Mouse (Mus musculus) cerebellum, adult (tissue): ENCODE measurements around the gene Bicdl1.
"Not testable (repeated sequence)": the region's sequence is repeated elsewhere in the genome, so short reads cannot be mapped to it uniquely, and the experiment has no call there.

ENCODE experiments used
- ATAC-seq: cut with Nextera tagmentation; 2 replicates; pipeline ENCODE4 v1.9.2; 2017; ENCODE audit warnings: mild to moderate bottlenecking, moderate library complexity, mixed read lengths; ENCODE audit not compliant: insufficient number of reproducible peaks, low FRiP score, low TSS enrichment

Gene Bicdl1

DNA sequence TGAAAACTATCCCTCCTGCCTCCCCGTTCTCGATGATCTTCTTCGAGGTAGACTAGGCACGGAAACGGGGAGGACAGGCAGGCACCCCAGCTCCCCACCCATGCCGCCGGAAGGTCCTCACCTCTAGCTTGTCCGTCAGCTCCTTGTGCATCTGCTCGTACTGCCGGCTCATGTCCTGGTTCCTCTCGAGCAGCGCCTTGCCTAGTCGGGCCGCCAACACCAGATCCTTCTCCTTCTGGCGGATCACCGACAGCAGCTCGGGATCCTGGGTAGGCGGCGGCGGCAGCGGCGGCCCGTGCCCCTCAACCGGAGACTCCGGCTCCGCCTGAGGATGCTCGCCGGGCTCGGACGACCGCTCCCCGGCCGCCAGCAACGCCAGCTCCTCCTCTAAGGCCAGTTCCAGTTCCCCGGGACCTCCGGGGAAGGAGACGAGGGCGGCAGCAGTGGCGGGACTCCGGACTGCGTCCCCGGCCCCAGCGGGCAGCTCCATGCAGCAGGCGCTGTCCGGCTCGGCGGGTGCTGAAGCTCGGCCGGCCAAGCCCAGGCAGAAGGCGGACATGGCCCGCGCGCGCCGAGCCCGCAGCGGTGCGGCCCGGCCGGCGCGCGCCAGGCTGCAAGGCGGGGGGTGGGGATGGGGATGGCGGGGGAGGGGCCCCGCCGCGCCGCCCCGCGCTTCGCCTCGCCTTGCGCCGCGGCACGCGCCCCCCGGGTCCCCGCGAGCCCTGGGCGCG is at the start of gene Bicdl1:
Gene Bicdl1 (minus strand): TSS at position 621 of the 731 bp plus-strand sequence.
- ATAC-seq = 0 out of 2 replicates have a peak, but pooled peaks have one; percentile 45

DNA sequence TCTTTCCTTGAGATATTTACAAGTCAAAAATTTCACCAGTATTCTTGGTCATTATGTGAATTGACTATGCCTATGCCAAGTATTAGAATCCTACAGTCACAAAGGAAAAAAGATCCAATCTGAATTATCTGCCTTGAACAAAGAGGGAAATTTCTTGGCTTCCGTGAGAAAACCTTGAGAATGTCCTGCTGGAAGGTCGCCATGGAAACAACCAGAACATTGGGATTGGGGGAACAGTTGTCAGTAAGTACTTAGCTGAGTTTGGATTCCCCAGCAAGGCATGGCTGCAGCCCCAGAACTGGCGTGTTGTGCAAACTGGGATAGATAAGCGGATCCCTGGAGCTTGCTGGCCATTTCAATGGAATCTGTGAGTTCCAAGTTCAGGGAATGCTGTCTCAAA is 45.5 kb upstream of the Bicdl1 start:
- no peak for ATAC-seq

DNA sequence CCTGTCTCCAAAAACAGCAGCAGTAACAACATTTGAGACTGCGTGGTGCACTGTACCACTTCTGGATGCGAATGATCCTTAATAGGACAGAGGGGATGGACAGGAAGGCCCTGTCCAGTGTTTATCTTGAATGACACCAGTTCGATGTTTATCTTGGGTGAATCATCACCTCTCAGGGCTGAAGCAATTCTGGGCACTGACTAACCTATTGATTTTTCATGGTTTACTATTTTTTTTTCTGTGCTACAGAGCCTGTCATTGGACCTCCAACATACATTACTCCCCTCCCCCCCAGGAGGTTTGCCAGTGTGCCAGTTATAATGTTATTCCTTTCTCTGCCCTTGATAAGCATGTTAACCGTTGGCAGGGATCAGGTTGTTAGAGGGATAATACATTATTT is 43.9 kb upstream of the Bicdl1 start:
- no peak for ATAC-seq

DNA sequence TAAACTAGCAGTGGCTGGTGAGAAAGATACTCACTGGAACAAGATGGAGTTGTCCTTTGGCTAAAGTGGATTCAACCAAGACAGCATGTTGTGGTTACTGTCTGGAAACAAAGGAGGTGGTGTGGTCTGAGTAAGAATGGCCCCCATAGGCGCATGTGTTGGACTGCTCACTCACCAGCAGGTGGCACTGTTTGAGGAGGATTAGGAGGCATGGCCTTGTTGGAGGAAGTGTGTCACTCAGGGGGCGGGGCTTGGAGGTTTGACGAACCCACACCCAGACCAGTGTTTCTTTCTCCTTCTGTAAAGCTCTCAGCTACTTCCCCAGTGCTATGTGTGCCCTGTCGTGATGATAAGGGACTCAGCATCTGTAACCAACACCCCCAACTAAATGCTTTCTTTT is 38.6 kb upstream of the Bicdl1 start:
- no peak for ATAC-seq

DNA sequence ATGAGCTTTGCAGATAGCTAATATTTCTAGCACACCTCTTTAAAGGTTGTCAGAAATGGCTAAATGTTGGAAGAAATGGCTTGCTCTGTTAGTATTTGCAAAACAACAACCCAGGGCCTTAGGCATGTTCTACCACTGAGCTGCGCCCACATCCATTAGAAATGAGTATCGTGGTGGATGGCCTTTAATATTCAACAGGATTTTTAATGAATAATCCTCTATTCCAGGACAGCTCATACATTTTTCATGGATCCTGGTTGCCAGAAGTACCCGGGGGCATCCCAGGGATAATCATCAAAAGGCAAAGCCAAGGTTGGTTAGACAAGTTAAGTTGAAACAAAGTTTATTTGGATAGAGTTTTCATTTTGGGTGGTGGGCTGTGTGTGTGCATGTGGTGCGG is 37.7 kb upstream of the Bicdl1 start:
- ATAC-seq = no peak

DNA sequence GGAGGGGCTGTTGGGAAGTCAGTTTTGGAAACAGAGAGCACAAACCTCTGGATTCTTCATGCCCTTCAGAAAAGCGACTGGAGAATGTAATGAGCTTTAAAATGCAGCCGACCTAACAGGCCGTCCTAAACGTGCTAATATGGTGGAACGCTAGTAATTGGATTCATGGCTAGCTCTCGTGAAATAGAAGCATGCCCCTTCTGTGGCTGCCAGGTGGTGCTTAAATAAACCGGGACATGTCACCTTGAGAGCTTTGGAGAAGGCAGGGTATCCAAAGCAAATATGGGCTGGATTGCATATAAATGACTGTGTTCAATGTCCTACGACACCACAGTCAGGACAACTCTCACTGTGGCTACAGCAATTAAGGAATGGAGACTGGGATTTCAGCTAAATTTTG is 35.4 kb upstream of the Bicdl1 start:
- ATAC-seq = no peak

DNA sequence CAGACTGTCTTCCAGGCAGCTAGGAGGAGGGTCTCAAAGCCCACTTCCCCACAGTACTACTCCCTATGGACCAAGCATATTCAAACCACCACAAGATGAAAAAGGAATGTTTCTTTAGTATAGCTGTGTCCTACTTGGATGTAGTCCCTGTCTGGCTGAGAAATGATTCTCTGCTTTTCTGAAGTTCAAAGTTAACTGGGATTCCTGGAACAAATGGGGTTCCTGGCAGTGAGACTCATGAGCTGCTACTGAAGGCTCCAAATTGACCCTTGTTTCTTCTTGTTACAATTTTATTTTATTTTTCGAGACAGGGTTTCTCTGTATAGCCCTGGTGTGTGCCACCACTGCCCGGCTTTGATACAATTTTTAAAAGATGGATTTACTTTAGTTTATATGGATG is 32.6 kb upstream of the Bicdl1 start:
- ATAC-seq = no peak

DNA sequence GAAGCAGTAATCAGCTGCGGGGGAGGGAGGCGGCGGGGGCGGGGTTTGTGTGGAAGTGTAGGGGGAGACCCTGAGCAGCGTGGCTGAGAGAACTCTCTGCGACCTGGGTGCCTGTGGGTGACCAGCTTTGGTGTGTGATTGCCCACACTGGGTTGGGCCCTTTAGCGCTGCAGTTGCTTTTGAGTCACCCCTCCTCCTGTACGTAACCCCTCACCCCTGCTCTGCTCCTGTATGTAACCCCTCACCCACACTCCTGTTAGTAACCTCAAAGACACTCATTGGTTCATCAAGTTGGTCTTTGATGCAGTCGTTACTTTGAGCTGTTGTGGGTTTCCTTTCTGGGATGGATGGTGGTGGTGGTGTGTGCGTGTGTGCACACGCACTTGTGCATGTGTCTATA is 29.5 kb upstream of the Bicdl1 start:
- no peak for ATAC-seq

DNA sequence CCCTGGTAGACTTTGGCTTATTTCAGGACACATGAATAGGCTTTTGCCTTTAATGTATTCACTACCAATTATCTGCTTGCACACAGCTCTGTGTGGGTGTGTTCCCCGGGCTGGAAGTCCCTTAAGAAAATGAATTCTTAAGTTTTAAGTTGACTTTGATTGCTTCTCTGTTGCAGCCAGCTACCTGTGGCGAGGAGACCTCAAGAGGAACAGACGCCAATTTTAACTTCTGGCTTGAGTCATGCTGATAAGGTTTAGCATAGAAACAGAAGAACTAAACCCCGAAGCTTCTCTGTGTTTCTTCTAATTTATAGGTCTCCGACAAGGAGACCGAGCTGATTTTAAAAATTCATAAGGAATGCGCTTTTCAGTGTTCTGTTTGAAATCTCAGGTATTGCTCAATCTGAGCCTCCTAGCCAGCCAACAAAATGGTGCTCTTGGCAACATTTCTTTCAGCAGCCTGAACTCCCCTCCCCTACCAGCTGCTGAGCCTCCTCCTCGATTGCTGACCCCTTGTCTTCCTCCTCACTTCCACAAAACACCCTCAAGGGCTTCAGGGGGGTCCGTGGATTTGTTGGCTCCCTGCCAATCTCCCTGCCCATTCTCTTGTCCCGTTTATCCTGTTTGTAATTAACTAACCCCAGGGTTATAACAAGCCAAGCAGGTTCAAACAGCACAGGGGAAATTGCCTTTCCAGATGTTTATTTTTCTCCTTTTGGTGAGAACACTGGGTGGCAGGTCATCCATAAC is 27.2 kb upstream of the Bicdl1 start:
- ATAC-seq = no peak

DNA sequence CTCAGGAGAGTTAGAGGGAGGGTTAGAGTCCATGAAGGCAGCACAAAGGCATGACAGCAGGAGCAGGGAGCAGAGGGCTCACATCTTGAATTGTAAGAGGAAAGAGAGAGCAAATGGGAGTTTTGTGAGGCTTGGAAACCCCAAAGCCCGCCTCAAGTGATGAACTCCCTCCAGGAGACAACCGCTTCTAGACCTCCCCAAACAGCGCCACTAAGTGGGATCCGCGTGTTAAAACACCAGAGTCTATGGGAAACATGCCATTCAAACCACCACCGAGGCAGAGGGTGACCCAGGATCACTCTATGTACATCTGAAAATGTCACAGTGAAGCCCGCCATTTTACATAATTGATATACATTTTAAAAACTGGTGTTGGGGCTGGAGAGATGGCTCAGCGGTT is 26.1 kb upstream of the Bicdl1 start:
- ATAC-seq = no peak

DNA sequence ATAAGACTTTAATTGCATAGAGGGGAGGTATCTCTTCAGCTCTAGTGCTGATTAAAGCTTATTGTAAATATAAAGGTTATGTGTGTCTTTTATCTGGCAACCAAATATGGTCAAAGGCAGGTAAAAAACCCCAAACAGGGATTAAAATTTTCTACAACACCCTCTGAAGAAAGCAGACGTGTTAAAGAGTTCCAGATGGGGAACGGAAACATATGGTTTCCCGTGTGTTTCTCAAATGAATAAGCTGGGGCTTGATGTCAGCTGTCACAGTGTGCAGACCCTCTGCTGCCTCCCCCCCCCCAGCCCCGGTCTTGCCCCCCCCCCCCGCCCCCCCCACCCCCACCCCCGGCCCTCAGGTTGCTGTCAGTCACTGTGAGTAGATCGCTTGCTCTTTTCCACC is 24.1 kb upstream of the Bicdl1 start:
- no peak for ATAC-seq

DNA sequence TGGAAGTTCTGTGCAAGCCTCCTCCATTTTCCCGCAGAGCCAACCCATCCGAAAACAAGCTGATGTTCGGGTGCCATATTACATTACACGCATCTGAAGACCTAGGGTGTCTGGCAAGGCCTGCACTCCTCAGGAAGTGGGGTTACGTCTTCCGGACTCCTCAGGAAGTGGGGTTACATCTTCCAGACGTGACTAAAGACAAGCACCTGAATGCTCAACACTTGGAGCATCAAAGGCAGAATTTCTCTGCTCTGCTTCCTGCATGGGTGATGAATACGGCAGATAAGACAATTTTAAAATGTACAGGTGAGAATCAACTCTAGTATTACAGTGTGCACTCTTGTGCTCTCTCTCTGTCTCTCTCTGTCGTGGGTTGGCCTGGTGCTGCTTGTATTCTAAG is 23.4 kb upstream of the Bicdl1 start:
- ATAC-seq = no peak

DNA sequence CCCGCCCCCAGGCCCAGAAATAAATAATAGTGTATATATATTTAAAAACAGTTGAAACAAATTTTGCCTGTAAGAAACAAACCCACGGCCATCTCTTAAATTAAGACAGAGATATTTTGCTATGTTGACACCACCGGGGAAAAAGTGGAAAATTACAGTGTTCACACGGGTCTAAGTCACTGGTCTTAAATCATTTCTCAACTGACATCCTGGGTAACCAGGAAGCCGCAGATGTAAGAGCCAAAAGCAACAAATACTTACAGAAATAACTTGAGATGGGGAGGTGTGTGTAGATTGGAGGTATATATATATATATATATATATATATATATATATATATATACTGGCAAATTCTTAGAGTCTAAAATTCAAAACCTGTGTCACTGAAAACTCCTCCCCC is 21.5 kb upstream of the Bicdl1 start:
- no peak for ATAC-seq

DNA sequence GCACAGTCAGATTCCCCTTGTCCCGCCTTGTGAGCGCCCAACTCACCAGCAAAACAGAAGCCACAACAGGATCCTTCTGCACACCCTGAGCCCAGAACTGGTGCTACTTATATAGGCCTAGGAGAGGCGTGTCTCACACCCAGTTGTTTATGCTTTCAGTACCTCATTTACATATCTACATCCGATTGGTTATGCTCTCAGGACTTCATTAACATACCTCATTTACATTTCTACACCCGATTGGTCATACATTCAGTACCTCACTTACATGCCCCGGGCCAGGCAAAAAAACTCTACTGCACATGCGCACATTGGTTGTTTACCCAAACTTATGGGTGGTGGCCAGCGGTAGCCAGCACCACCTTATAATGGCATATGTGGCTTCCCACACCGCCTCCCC is 20.5 kb upstream of the Bicdl1 start:
- ATAC-seq = not testable (repeated sequence)

DNA sequence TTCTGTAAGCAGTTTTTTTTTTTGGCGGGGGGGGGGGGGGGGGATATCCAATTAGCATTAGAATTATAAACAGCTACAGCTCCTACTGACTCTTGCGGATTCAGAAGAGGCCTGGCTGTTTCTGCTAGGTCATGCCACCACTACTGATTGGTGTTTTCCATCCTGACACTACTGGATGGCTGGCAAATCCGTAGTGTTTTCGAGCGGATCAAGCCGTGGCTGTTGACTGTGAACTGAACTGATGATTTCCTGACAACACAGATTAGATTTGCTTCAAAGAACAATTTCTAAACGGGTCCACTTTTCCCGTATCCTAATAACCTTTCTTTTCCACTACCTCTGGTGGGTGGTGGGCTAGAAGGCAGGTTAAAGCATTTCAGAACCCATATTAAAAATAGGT is 16.9 kb upstream of the Bicdl1 start:
- ATAC-seq = no peak

DNA sequence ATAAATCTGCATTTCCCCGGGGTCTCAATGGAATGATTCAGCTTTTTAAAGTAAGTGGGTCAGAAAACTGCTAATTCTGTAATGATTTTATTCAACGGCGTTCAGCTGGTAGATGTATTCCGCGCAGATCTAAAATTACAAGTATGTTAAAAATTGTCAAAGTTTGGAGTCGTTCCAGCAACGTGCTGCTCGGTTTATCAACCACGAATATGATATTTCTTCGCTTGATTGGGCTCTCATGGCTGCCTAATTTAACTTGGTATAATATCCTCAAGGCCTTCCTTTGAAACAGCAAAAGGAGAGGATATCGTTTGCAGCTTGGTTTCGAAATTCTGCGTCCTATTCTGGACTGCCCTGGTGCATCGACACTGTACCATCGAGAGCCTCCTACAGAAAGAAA is 13.9 kb upstream of the Bicdl1 start:
- ATAC-seq = no peak

DNA sequence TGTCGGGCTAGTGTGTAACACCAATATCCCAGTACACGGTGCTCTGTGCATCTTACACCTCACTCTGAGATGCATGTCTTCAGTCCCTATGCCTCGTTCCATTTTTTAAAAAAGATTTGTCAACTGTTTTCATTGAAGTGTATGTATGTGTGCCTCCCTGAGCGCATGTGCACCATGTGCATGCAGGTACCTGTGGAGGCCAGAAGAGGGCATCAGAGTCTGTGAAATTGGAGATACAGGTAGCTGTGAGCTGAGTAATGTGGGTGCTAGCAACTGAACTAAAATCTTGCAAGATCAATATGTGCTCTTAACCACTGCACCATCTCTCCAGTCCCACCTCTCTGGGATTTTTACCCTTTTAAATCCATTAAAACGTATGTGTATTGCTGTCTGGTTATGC is 6.6 kb upstream of the Bicdl1 start:
- no peak for ATAC-seq

DNA sequence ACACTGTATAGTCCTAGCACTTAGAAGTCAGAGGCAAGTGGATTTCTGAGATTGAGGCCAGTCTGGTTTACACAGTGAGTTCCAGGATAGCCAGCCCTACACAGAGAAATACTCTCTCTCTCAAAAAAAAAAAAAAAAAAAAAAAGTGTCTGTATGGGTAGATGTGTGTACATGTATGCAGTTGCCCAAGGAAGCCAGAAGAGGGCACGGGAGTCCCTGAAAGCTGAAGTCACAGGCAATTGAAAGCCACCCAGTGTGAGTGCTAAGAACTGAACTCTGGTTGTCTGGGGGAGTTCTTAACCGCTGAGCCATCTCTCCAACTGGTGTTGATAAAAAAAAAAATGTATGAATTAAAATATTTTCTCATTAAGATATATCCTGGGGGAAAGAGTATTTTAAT is 3.1 kb upstream of the Bicdl1 start:
- no peak for ATAC-seq

DNA sequence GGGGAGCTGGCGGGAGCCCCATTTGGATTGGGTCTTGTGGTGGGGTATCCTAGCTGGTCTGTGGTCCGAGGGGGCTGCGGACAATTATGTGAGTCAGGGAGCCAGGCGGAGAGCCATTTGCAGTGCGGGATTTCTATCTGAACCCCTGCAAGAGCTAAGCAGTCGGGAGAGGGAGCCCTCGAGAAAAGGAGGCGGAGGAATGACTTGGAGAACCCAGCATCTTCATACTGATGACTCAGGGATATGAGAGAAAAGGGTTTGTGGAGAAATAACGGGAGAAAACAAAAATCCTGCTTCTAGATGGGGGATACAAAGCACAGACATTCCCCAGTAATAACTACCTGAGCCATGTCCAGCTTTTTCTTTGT is 1.4 kb upstream of the Bicdl1 start:
- ATAC-seq = peak; percentile 73; the same call in 1 of the 2 replicates

DNA sequence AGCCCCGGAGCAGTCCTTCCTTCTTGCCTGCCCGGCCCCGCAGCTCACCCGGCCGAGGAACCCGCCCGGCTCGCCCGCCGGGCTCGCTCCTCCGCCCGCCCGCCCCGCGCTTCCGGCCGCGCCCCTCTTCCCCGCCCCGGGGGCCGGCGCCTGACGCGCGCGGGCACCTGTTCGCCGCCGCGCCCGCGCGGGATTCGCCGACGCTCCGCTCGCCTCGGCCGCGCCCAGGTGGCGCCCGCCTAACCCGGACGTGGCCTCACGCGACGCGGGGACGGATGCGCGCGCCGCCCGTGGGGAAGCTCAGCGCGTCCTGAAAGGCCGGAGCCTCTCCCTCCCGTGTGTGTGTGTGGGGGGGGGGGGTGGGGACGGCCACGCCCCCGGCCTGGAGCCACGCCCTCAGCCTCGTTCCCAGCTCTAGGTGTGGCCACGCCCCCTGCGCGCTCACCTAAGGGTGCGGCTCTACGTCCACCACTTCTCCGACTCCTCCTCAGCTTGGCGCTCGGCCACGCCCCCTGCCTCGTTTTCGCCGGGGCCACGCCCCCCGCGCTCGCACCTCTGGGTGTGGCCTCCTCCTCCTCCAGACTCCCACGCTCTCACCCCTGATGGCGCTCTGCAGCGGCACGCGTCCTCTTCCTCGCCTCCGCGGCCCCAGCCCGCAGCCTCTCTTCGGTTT is 891 bp upstream of the Bicdl1 start:
- ATAC-seq = peak; percentile 80

DNA sequence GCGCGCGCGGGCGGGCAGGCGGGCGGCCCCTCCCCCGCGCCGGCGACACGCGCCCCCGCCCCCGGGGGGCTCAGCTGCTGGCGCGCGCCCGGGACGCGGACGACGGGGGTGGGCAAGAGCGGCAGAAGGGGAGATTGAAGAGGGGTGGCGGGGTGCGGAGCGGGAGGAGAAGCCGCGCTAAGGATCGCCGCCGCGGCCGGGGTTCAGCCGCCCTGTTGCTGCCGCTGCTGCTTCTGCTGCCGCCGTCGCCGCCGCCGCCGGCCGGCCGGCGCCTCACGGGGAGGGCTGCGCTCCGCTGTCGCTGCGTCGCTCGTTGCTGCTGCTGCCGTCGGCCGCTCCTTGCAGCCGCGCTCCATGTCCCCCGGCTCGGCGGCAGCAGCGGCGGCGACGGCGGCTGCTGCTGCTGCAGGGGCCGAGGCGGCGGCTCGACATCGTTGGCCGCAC is 333 bp upstream of the Bicdl1 start:
- no peak; the same call in 1 of the 2 replicates for ATAC-seq
